Mouse (Mus musculus) olfactory bulb, adult 2 months (tissue): ENCODE data around the gene Vps50. TPM values are rescaled to one million over a fixed set of nuclear protein-coding genes. Genes with fewer than 3 reads are reported as not detected.
"Not testable (repeated sequence)": the region's sequence is repeated elsewhere in the genome, so short reads cannot be mapped to it uniquely, and the experiment has no call there.

ENCODE experiments used
- H3K27ac ChIP-seq: fragments of 200-500 bp; 2 replicates; pipeline ENCODE4 v1.5.1; 2012; ENCODE audit warnings: low read depth, low read length; ENCODE audit not compliant: insufficient read depth
- H3K4me1 ChIP-seq: fragments of 200-500 bp; 2 replicates; pipeline ENCODE4 v1.6.1; 2012; ENCODE audit warnings: low read length; ENCODE audit not compliant: control insufficient read depth, insufficient read depth
- H3K4me3 ChIP-seq: fragments of 200-500 bp; 2 replicates; pipeline ENCODE4 v1.5.1; 2012; ENCODE audit warnings: mild to moderate bottlenecking, low read depth, low read length, moderate library complexity; ENCODE audit not compliant: insufficient read depth
- CTCF ChIP-seq: fragments of 200-500 bp; IDR thresholded peaks from 2 replicates; pipeline ENCODE4 v1.5.1; 2012; ENCODE audit warnings: low read depth, mild to moderate bottlenecking, low read length, moderate library complexity; ENCODE audit not compliant: insufficient read depth
- POLR2A ChIP-seq: fragments of 200-500 bp; IDR thresholded peaks from 2 replicates; pipeline ENCODE4 v1.6.1; 2012; ENCODE audit warnings: mild to moderate bottlenecking, low read depth, low read length, moderate library complexity; ENCODE audit not compliant: insufficient read depth
- WGBS: fragments of 180-500 bp; shearing (Covaris S2); methylation state at CpG from one replicate; pipeline ENCODE4 v1.1.7; 2018; 5-methylcytosine and 5-hydroxymethylcytosine counted together
- polyA plus RNA-seq: library from polyadenylated mRNA; stranded (reverse); fragments of >200 nt; gene quantifications from 2 replicates; pipeline ENCODE4 v1.2.4, GENCODE M21; 2012; ENCODE audit warnings: low replicate concordance; ENCODE audit not compliant: missing spikeins, insufficient read depth, insufficient read length

The Vps50 gene
- polyA plus RNA-seq, 1 experiment = not detected

DNA sequence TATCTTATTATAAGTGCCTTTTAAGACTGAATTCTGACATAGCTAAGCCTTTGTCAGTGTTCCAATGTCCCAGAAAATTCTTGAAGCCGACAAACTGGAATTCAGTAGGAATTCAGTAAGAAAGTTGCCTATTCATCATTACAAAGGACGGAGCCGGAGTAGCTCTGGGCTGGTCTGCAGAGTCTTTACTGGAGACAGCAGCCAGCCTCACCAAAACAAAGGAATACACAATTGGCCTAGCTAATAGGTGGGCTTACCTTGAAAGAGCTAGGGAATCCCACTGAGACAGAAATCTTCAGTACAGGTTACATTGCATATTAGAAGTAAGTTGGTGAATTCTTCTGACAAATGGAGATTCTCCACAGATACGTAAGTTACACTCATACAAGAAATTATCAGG is 59.0 kb downstream of the Vps50 start:
- TF ChIP-seq POLR2A = no peak
- TF ChIP-seq CTCF = no peak
- Histone ChIP-seq H3K4me1 (no peaks in the 10 kb centered on the region), H3K4me3 (no peak overlapping the region), H3K27ac (no peak overlapping the region)
- WGBS = 84% methylated on average over 4 of the region's 4 CpGs

- Histone ChIP-seq H3K4me3 (no peak overlapping the region), H3K4me1 (no peaks in the 10 kb centered on the region), H3K27ac (no peak overlapping the region)
- 58% methylated on average over 5 of the region's 5 CpGs for WGBS
- TF ChIP-seq POLR2A (no peak), CTCF (no peak)
Measured at GRCm38 (mm10) chr6:3560009-3560408, 61.8 kb downstream of the Vps50 start.

- TF ChIP-seq POLR2A (no peak), CTCF (no peak)
- no peak overlapping the region for H3K4me3 ChIP-seq
- no peak overlapping the region for H3K27ac ChIP-seq
- H3K4me1 ChIP-seq = no peaks in the 10 kb centered on the region
Measured at GRCm38 (mm10) chr6:3562301-3562700, 64.1 kb downstream of the Vps50 start.

DNA sequence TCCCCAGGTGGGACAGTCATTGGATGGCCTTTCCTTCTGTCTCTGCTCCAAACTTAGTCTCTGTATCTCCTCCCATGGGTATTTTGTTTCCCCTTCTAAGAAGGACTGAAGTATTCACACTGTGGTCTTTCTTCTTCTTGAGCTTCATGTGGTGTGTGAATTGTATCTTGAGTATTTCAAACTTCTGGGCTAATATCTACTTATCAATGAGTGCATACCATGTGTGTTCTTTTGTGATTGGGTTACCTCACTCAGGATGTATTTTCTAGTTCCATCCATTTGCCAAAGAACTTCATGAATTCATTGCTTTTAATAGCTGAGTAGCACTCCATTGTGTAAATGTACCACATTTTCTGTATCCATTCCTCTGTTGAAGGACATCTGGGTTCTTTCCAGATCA is 65.9 kb downstream of the Vps50 start:
- not testable (repeated sequence) for H3K4me3 ChIP-seq, H3K4me1 ChIP-seq, H3K27ac ChIP-seq

DNA sequence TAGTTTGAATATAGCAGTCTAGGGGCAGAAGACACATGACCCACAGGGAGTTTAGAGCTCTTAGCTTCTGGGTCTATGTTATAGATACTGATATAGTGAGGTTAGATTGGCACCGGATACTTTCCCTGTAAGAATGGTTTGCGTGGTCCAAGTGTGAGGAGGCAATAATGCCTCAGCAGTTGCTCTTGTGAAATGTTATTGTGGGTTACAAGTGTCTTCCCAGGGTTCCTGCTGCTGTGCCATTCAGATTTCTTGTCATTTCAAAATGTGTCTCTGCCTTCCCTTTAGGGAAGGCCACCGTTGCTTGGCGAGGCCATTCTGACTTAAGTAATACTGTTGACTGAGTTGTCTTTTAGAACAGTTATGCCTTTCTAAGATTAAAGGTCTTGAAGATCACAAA is 66.8 kb downstream of the Vps50 start:
- H3K4me1 ChIP-seq = no peaks in the 10 kb centered on the region
- 92% methylated on average over 4 of the region's 4 CpGs for WGBS
- no peak overlapping the region for H3K27ac ChIP-seq
- TF ChIP-seq CTCF (no peak), POLR2A (no peak)
- no peak overlapping the region for H3K4me3 ChIP-seq

GRCm38 (mm10) chr6:3565667-3566066 is 67.5 kb downstream of the Vps50 start:
- Histone ChIP-seq H3K4me1 (no peaks in the 10 kb centered on the region), H3K27ac (no peak overlapping the region), H3K4me3 (no peak overlapping the region)
- WGBS = 86% methylated on average over 1 of the region's 1 CpGs
- no peak for TF ChIP-seq CTCF
- TF ChIP-seq POLR2A = no peak

GRCm38 (mm10) chr6:3567071-3567610 is 69.0 kb downstream of the Vps50 start:
- Histone ChIP-seq H3K27ac (no peak overlapping the region), H3K4me3 (no peak overlapping the region), H3K4me1 (no peaks in the 10 kb centered on the region)
- 87% methylated on average over 7 of the region's 7 CpGs for whole genome bisulfite sequencing
- no peak for TF ChIP-seq CTCF
- no peak for TF ChIP-seq POLR2A

- Histone ChIP-seq H3K4me3 (no peak overlapping the region), H3K4me1 (no peaks in the 10 kb centered on the region), H3K27ac (no peak overlapping the region)
- WGBS = 82% methylated on average over 2 of the region's 2 CpGs
- TF ChIP-seq CTCF = no peak
- TF ChIP-seq POLR2A = no peak
Measured at GRCm38 (mm10) chr6:3572221-3572815, 74.1 kb downstream of the Vps50 start.

DNA sequence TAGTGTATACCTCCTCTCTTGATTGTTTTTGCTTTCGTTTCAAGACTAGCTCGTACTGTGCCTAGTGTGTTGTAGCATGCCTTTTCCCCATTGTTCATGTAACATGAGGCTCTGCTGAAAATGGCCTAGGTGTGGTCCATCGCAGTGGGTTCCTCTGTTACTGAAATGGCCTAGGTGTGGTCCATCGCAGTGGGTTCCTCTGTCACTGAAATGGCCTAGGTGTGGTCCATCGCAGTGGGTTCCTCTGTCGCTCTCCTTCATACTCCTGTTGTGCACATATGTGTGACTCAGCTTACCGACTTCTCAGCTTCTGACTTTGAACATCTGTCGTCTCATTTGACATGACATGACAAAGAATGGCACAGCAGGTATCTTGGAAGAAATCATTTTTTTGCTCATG is 75.6 kb downstream of the Vps50 start:
- Histone ChIP-seq H3K4me1 (no peaks in the 10 kb centered on the region), H3K27ac (no peak overlapping the region), H3K4me3 (no peak overlapping the region)
- WGBS = 96% methylated on average over 8 of the region's 8 CpGs
- TF ChIP-seq POLR2A (no peak), CTCF (no peak)

DNA sequence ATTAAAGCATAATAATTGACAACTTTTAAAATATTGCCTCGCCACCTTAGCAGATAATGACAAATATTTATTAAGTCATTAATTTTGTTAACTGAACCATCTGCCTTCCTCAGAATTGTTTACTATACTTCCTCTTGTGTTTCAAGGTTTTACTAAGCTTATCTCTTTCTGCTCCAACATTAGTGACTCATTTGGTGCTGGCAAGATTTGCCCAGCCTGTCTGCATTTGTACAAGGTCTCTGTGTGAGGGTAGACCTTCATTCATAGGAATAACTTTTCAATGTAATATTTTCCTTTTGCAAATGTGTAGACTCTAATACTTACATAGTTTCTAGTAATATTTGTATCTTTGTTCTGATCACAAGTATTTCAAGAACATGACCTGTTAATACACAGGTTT is 87.2 kb downstream of the Vps50 start:
- H3K27ac ChIP-seq = no peak overlapping the region

More for the DNA sequence above, 87.2 kb downstream of the Vps50 start:
- no peaks in the 10 kb centered on the region for H3K4me1 ChIP-seq
- TF ChIP-seq CTCF (no peak), POLR2A (no peak)
- no peak overlapping the region for H3K4me3 ChIP-seq
- 95% methylated on average over 1 of the region's 1 CpGs for WGBS
